8 mouse cellular contexts compared by ENCODE assay signal in the genomic region with DNA sequence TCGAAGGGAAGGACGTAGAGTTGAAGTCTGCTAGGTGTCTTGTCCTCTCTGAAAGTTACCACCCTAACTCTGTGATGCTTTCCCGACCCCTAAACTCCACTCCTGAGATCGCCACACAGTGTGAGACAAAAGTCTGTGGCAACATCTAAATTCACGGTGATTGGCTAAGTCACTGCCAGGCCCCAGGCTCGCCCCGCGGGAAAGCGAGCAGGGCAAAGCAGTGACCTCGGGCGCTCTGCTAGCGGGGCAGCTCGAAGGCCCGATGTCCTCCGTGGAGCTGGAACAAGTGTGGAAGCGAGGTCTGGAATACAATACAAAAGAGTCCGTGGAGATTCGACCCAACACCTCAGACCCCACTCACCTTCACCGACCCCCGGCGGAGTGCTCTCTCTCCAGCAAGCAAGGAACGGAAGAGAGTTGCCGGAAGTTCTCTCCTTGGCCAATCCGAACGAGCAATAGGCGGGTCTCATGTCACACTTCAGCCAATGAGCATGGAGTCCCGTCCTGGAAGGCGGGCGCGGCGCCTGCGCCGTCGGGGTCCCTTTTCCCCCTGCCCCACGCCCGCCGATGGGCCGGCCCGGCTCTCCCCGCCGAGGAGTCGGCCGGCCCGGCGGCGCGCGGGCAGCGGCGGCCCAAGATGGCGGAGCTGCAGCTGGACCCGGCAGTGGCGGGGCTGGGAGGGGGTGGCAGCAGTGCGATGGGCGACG. TPM values are rescaled to one million over a fixed set of nuclear protein-coding genes. Genes with fewer than 3 reads are reported as not detected.
A peak's percentile ranks its signal among the peaks of the same experiment; 100 is the strongest.
DNase-seq lines count a peak whose midpoint lies in the region; ATAC-seq lines count a peak whose summit lies in the region.

Gene Atp5h (minus strand): TSS at position 432 of the 707 bp plus-strand sequence.
Gene Kctd2 (plus strand): TSS at position 598 of the 707 bp plus-strand sequence.

- DNase-seq in CD4-positive helper T cell, adult 2 months (ENCODE audit: low read depth, low spot score): peak; percentile 96
- DNase-seq in brain, embryonic 18.5 days (ENCODE audit: low read depth, low spot score): peak; percentile 94
- peak; percentile 96 for DNase-seq in kidney, postnatal 10 days
- peak; percentile 91 to 93 for DNase-seq in natural killer cell, adult 2 months (ENCODE audit: low spot score in 2 of 2)

- H3K9ac ChIP-seq in heart, embryonic 13.5 days: peak within 1 kb of the TSS; percentile 98
- peak within 1 kb of the TSS; percentile 92 for H3K9ac ChIP-seq in liver, embryonic 12.5 days
- H3K9ac ChIP-seq in stomach, embryonic 15.5 days: peak within 1 kb of the TSS; percentile 90

- peaks cover 64% of the 10 kb centered on the region for H3K4me1 ChIP-seq in heart, embryonic 13.5 days
- H3K4me1 ChIP-seq in liver, embryonic 12.5 days: peaks cover 41% of the 10 kb centered on the region
- peaks cover 26% of the 10 kb centered on the region for H3K4me1 ChIP-seq in stomach, embryonic 15.5 days

- peak within 1 kb of the TSS; percentile 93 for H3K27ac ChIP-seq in heart, embryonic 13.5 days (replicated peaks)
- peak within 1 kb of the TSS; percentile 88 for H3K27ac ChIP-seq in liver, embryonic 12.5 days
- H3K27ac ChIP-seq in stomach, embryonic 15.5 days: peak within 1 kb of the TSS; percentile 86

- peak within 1 kb of the TSS; percentile 96 for H3K4me2 ChIP-seq in heart, embryonic 13.5 days
- peak within 1 kb of the TSS; percentile 99 for H3K4me2 ChIP-seq in liver, embryonic 12.5 days
- peak within 1 kb of the TSS; percentile 96 for H3K4me2 ChIP-seq in stomach, embryonic 15.5 days

- under 1% methylated on average over 53 of the region's 56 CpGs for WGBS in heart, embryonic 13.5 days
- WGBS in liver, embryonic 12.5 days (ENCODE audit: insufficient replicate concordance): under 1% methylated on average over 54 of the region's 56 CpGs
- under 1% methylated on average over 45 of the region's 56 CpGs for WGBS in stomach, embryonic 15.5 days

- H3K27me3 ChIP-seq in heart, embryonic 13.5 days (replicated peaks): no peaks in the 10 kb centered on the region
- H3K27me3 ChIP-seq in liver, embryonic 12.5 days (replicated peaks): no peaks in the 10 kb centered on the region
- no peaks in the 10 kb centered on the region for H3K27me3 ChIP-seq in stomach, embryonic 15.5 days (replicated peaks)

- peaks cover 59% of the 10 kb centered on the region for H3K36me3 ChIP-seq in heart, embryonic 13.5 days
- H3K36me3 ChIP-seq in liver, embryonic 12.5 days: peaks cover 44% of the 10 kb centered on the region
- H3K36me3 ChIP-seq in stomach, embryonic 15.5 days: peaks cover 24% of the 10 kb centered on the region

- H3K4me3 ChIP-seq in heart, embryonic 13.5 days: peak within 1 kb of the TSS; percentile 96
- peak within 1 kb of the TSS; percentile 95 for H3K4me3 ChIP-seq in liver, embryonic 12.5 days
- peak within 1 kb of the TSS; percentile 73 for H3K4me3 ChIP-seq in stomach, embryonic 15.5 days (replicated peaks)

- no peaks in the 10 kb centered on the region for H3K9me3 ChIP-seq in heart, embryonic 13.5 days
- no peaks in the 10 kb centered on the region for H3K9me3 ChIP-seq in liver, embryonic 12.5 days (replicated peaks)
- H3K9me3 ChIP-seq in stomach, embryonic 15.5 days: no peaks in the 10 kb centered on the region

- ATAC-seq in erythroid progenitor cell, adult 5-6 weeks (replicated peaks; ENCODE audit: low FRiP score, poor library complexity, severe bottlenecking): peak; percentile 96
- ATAC-seq in heart, embryonic 13.5 days (ENCODE audit: extremely low read depth, insufficient number of reproducible peaks, low FRiP score, low TSS enrichment): peak; percentile 97
- ATAC-seq in liver, embryonic 12.5 days: peak; percentile 98
- peak; percentile 97 for ATAC-seq in stomach, embryonic 15.5 days (ENCODE audit: insufficient read depth, low FRiP score, low read depth)

RNA-seq across cellular contexts. Expression of gene Atp5h, which starts in this region (rescaled TPM):
- total RNA-seq in erythroid progenitor cell, adult 5-6 weeks (2015; ENCODE audit: low replicate concordance): 520 and 620 TPM in 2 replicates
- total RNA-seq in erythroid progenitor cell, adult 5-6 weeks (2017; ENCODE audit: low replicate concordance): 410 and 415 TPM in 2 replicates
- 1,581 and 1,838 TPM in 2 replicates for polyA plus RNA-seq in heart, embryonic 13.5 days (2015; fragmentation: Nextera tagmentation; extraction: Ambion mirVana)
- polyA plus RNA-seq in liver, embryonic 12.5 days (2016; fragmentation: Nextera tagmentation; extraction: Ambion mirVana): 624 and 630 TPM in 2 replicates
- polyA plus RNA-seq in stomach, embryonic 15.5 days (2015; fragmentation: Nextera tagmentation; extraction: Ambion mirVana): 824 and 904 TPM in 2 replicates

RNA-seq across cellular contexts. Expression of gene Kctd2, which starts in this region (rescaled TPM):
- total RNA-seq in erythroid progenitor cell, adult 5-6 weeks (2015; ENCODE audit: low replicate concordance): 4.2 and 14.1 TPM in 2 replicates
- total RNA-seq in erythroid progenitor cell, adult 5-6 weeks (2017; ENCODE audit: low replicate concordance): 8.3 and 16.9 TPM in 2 replicates
- 8.8 and 12.1 TPM in 2 replicates for polyA plus RNA-seq in heart, embryonic 13.5 days (2015; fragmentation: Nextera tagmentation; extraction: Ambion mirVana)
- 8.6 and 9.3 TPM in 2 replicates for polyA plus RNA-seq in liver, embryonic 12.5 days (2016; fragmentation: Nextera tagmentation; extraction: Ambion mirVana)
- 14.6 and 15.6 TPM in 2 replicates for polyA plus RNA-seq in stomach, embryonic 15.5 days (2015; fragmentation: Nextera tagmentation; extraction: Ambion mirVana)

Comparison
In these comparisons a context has a peak if more than half of its experiments do, and no peak if none do; other contexts are left out.
1. Peak in every context shown above with its lines: DNase-seq, ATAC-seq, H3K4me3 ChIP-seq and H3K27ac ChIP-seq.